Mouse (Mus musculus) neutrophil, adult 59 days (primary cell): ENCODE results near the gene Sirpb1c. TPM values are rescaled to one million over a fixed set of nuclear protein-coding genes. Genes with fewer than 3 reads are reported as not detected.

Experiments
- total RNA-seq, 2 experiments: library from RNA; stranded (reverse); gene quantifications; 1 replicate in 1 of 2; 2 replicates in 1 of 2; pipeline ENCODE4 v1.2.4; 2023

Gene Sirpb1c
- total RNA-seq: 10 to 100 TPM; 62.4 to 78.2 TPM

GRCm38 (mm10) chr3:15848280-15848679 lies at the start of gene Sirpb1c:
TSS of gene Sirpb1c (minus strand) at chr3:15848528.

Other genes starting within 250 kb of the Sirpb1c start
- gene Gm5150, start 157.9 kb upstream of the Sirpb1c start, total RNA-seq: 10 to 100 TPM; 27.1 TPM